8 mouse cellular contexts compared by ENCODE assay signal in the genomic region with DNA sequence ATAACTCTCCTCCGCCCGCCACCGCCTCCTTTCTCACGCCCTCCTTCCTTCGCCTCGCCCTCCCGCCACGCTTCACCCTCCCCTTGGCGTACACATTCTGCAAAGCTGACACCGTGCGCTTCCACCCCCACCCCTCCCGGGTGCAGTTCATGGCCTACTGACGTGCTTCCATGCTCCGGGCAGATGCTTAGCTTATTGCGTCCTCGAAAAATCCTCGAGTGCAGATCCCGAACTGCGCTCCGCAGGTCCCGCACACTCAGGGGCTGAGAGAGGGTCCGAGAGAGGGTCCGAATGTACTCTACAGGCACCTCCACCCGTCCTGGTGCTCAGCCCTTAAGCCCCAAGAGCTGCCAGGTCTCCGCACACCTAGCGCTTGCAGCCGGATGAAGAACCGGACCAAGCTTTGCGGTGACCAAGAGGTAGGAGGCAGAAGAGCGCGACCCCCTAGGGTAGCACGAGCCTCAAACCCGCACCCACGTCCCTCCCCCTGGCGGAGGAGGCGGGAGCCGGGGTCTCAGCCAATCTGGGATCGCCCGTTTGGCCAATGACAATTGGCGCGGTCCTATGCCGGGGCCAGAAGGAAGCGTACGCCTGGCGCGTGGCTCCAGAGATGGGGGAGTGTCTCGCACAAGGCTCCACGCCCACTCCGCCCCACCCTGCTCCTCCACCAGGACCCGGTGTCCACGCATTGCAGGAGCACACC. TPM values are rescaled to one million over a fixed set of nuclear protein-coding genes. Genes with fewer than 3 reads are reported as not detected.
DNase-seq lines count a peak whose midpoint lies in the region; ATAC-seq lines count a peak whose summit lies in the region.

A gene (minus strand): TSS at position 456 of the 703 bp plus-strand sequence.

- ATAC-seq in megakaryocyte, adult 5-6 weeks (ENCODE audit: poor library complexity, severe bottlenecking) = no peak
- peak; percentile 48 for ATAC-seq in common myeloid progenitor, adult 5-6 weeks (replicated peaks; ENCODE audit: low read depth, poor library complexity, severe bottlenecking)
- ATAC-seq in heart, embryonic 16.5 days (replicated peaks; ENCODE audit: extremely low read depth, insufficient read depth, low FRiP score) = 0 out of 2 replicates have a peak, but pooled peaks have one; percentile 39
- ATAC-seq in limb, embryonic 13.5 days (ENCODE audit: low FRiP score, low read depth) = peak; percentile 57; the same call in 1 of the 2 replicates
- ATAC-seq in midbrain, embryonic 13.5 days = peak; percentile 57

- peaks cover 44% of the 10 kb centered on the region for H3K4me1 ChIP-seq in megakaryocyte, embryonic 14.5 days
- peaks cover 18% of the 10 kb centered on the region for H3K4me1 ChIP-seq in heart, embryonic 16.5 days (ENCODE audit: control insufficient read depth, insufficient read depth, low read length)
- peaks cover 22% of the 10 kb centered on the region for H3K4me1 ChIP-seq in limb, embryonic 13.5 days
- H3K4me1 ChIP-seq in midbrain, embryonic 13.5 days (replicated peaks) = peaks cover 32% of the 10 kb centered on the region

- peak within 1 kb of the TSS; percentile 98 for H3K4me2 ChIP-seq in heart, embryonic 16.5 days (ENCODE audit: low read depth, low read length)
- H3K4me2 ChIP-seq in limb, embryonic 13.5 days (replicated peaks) = peak within 1 kb of the TSS; percentile 90
- H3K4me2 ChIP-seq in midbrain, embryonic 13.5 days (replicated peaks) = peak within 1 kb of the TSS; percentile 90

- H3K9me3 ChIP-seq in megakaryocyte, embryonic 14.5 days = no peaks in the 10 kb centered on the region
- no peaks in the 10 kb centered on the region for H3K9me3 ChIP-seq in heart, embryonic 16.5 days (replicated peaks; ENCODE audit: control insufficient read depth, low read length)
- no peaks in the 10 kb centered on the region for H3K9me3 ChIP-seq in limb, embryonic 13.5 days
- 0 out of 2 replicates have a peak, but pooled peaks cover 2% of the 10 kb centered on the region for H3K9me3 ChIP-seq in midbrain, embryonic 13.5 days

- DNase-seq in B cell, adult 2 months = no peak
- DNase-seq in gastrocnemius, adult 8-10 months (ENCODE audit: low spot score in 2 of 2) = no peak

- no peaks in the 10 kb centered on the region for H3K36me3 ChIP-seq in megakaryocyte, embryonic 14.5 days (replicated peaks; ENCODE audit: low read length)
- no peaks in the 10 kb centered on the region for H3K36me3 ChIP-seq in heart, embryonic 16.5 days (ENCODE audit: control insufficient read depth, insufficient read depth)
- no peaks in the 10 kb centered on the region for H3K36me3 ChIP-seq in limb, embryonic 13.5 days
- no peaks in the 10 kb centered on the region for H3K36me3 ChIP-seq in midbrain, embryonic 13.5 days

- no peak within 1 kb of the TSS for H3K27ac ChIP-seq in heart, embryonic 16.5 days (ENCODE audit: low read length)
- H3K27ac ChIP-seq in limb, embryonic 13.5 days = no peak within 1 kb of the TSS
- H3K27ac ChIP-seq in midbrain, embryonic 13.5 days = no peak within 1 kb of the TSS

- H3K4me3 ChIP-seq in megakaryocyte, embryonic 14.5 days (replicated peaks) = peak within 1 kb of the TSS; percentile 90
- peak within 1 kb of the TSS; percentile 58 for H3K4me3 ChIP-seq in heart, embryonic 16.5 days (ENCODE audit: low read length)
- H3K4me3 ChIP-seq in limb, embryonic 13.5 days = peak within 1 kb of the TSS; percentile 51
- peak within 1 kb of the TSS; percentile 47 for H3K4me3 ChIP-seq in midbrain, embryonic 13.5 days (replicated peaks)

- H3K27me3 ChIP-seq in megakaryocyte, embryonic 14.5 days (replicated peaks) = peaks cover 90% of the 10 kb centered on the region
- H3K27me3 ChIP-seq in heart, embryonic 16.5 days (ENCODE audit: control insufficient read depth, insufficient read depth, low read length) = peaks cover 69% of the 10 kb centered on the region
- peaks cover 86% of the 10 kb centered on the region for H3K27me3 ChIP-seq in limb, embryonic 13.5 days
- H3K27me3 ChIP-seq in midbrain, embryonic 13.5 days = peaks cover 81% of the 10 kb centered on the region

- 2% methylated on average over 51 of the region's 51 CpGs for WGBS in heart, embryonic 16.5 days
- WGBS in limb, embryonic 13.5 days = 2% methylated on average over 46 of the region's 51 CpGs
- WGBS in midbrain, embryonic 13.5 days = 1% methylated on average over 49 of the region's 51 CpGs

- H3K9ac ChIP-seq in heart, embryonic 16.5 days (ENCODE audit: low read length) = peak within 1 kb of the TSS; percentile 60
- H3K9ac ChIP-seq in limb, embryonic 13.5 days = peak within 1 kb of the TSS; percentile 62
- peak within 1 kb of the TSS; percentile 50 for H3K9ac ChIP-seq in midbrain, embryonic 13.5 days (replicated peaks)

RNA-seq across cellular contexts. Expression of the gene that starts here (rescaled TPM):
- polyA plus RNA-seq in megakaryocyte, embryonic 14.5 days (2012; ENCODE audit: insufficient read depth, low replicate concordance) = 2.4 and 6.3 TPM in 2 replicates
- total RNA-seq in megakaryocyte, adult 5-6 weeks (2015) = 0.96 and 1.1 TPM in 2 replicates
- 0.40 and 2.9 TPM in 2 replicates for total RNA-seq in megakaryocyte, adult 5-6 weeks (2017)
- 0.27 TPM in 1 of 2 replicates, not detected in the other for total RNA-seq in common myeloid progenitor, adult 5-6 weeks (2017)
- polyA plus RNA-seq in heart, embryonic 16.5 days (2015; fragmentation: Nextera tagmentation; extraction: Ambion mirVana) = 0.80 and 0.91 TPM in 2 replicates
- 0.75 and 1.4 TPM in 2 replicates for polyA plus RNA-seq in limb, embryonic 13.5 days (2015; fragmentation: Nextera tagmentation; extraction: Ambion mirVana)
- 0.35 and 0.50 TPM in 2 replicates for polyA plus RNA-seq in midbrain, embryonic 13.5 days (2015; fragmentation: Nextera tagmentation; extraction: Ambion mirVana)
- total RNA-seq in gastrocnemius, adult 8-10 months (2022) = not detected

Comparison
In these comparisons a context has a peak if more than half of its experiments do, and no peak if none do; other contexts are left out.
1. Peak in ATAC-seq in common myeloid progenitor, adult 5-6 weeks; RNA of the gene not detected or under 1 TPM.
2. Peak in ATAC-seq, H3K4me3 ChIP-seq, H3K9ac ChIP-seq and H3K4me2 ChIP-seq in heart, embryonic 16.5 days; RNA of the gene not detected or under 1 TPM.
3. Peak in ATAC-seq, H3K4me3 ChIP-seq, H3K9ac ChIP-seq and H3K4me2 ChIP-seq in midbrain, embryonic 13.5 days; RNA of the gene not detected or under 1 TPM.